Mouse (Mus musculus) forebrain, embryonic 16.5 days (tissue): ENCODE data around the gene Kif24. TPM values are rescaled to one million over a fixed set of nuclear protein-coding genes. Genes with fewer than 3 reads are reported as not detected.
"Not testable (repeated sequence)": the region's sequence is repeated elsewhere in the genome, so short reads cannot be mapped to it uniquely, and the experiment has no call there.

ENCODE experiments used
- ATAC-seq: fragments of 200-750 bp; cut with Nextera tagmentation; 2 replicates; pipeline ENCODE4 v1.8.0; 2017; ENCODE audit warnings: mild to moderate bottlenecking, moderate library complexity
- H3K27ac ChIP-seq: fragments of 300-500 bp; sonication (generic); 2 replicates; pipeline ENCODE4 v1.5.1; 2014; ENCODE audit warnings: low read length, control low read depth
- H3K27me3 ChIP-seq: fragments of 300-500 bp; sonication (generic); replicated peaks from 2 replicates; pipeline ENCODE4 v1.6.1; 2014; ENCODE audit warnings: low read length; ENCODE audit not compliant: control insufficient read depth, insufficient read depth
- H3K36me3 ChIP-seq: fragments of 300-500 bp; sonication (generic); 2 replicates; pipeline ENCODE4 v1.6.1; 2014; ENCODE audit not compliant: control insufficient read depth, insufficient read depth
- H3K4me1 ChIP-seq: fragments of 300-500 bp; sonication (generic); replicated peaks from 2 replicates; pipeline ENCODE4 v1.6.1; 2014; ENCODE audit warnings: low read length; ENCODE audit not compliant: control insufficient read depth, insufficient read depth
- H3K4me2 ChIP-seq: fragments of 300-500 bp; sonication (generic); 2 replicates; pipeline ENCODE4 v1.6.1; 2014; ENCODE audit warnings: mild to moderate bottlenecking, low read length, control low read depth
- H3K4me3 ChIP-seq: fragments of 300-500 bp; sonication (generic); replicated peaks from 2 replicates; pipeline ENCODE4 v1.5.1; 2014; ENCODE audit warnings: mild to moderate bottlenecking, low read length, control low read depth
- H3K9ac ChIP-seq: fragments of 300-500 bp; sonication (generic); replicated peaks from 2 replicates; pipeline ENCODE4 v1.6.1; 2014; ENCODE audit warnings: low read depth, low read length, control low read depth
- H3K9me3 ChIP-seq: fragments of 300-500 bp; sonication (generic); 2 replicates; pipeline ENCODE4 v1.6.1; 2016; ENCODE audit warnings: low read length; ENCODE audit not compliant: control insufficient read depth
- WGBS: fragments of 180-500 bp; shearing (Covaris S2); extraction: QIAGEN DNeasy Blood & Tissue Kit; methylation state at CpG from one replicate; pipeline ENCODE4 v1.1.7; 2014; 5-methylcytosine and 5-hydroxymethylcytosine counted together
- polyA plus RNA-seq: library from polyadenylated mRNA; unstranded; fragments of >200 nt; fragmentation: Nextera tagmentation; extraction: Ambion mirVana; gene quantifications from 2 replicates; pipeline ENCODE4 v1.2.1, GENCODE M21; 2015

Kif24 gene
- polyA plus RNA-seq, 1 experiment from 2014 or later: 4.9 TPM

GRCm38 (mm10) chr4:41471384-41471689 lies 6.7 kb upstream of the Kif24 start:
- Histone ChIP-seq H3K4me2 (peak overlapping the region; percentile 23; the same call in 1 of the 2 replicates), H3K27ac (peak overlapping the region; percentile 64), H3K9ac (no peak overlapping the region), H3K36me3 (no peaks in the 10 kb centered on the region), H3K9me3 (no peaks in the 10 kb centered on the region), H3K4me3 (no peak overlapping the region), H3K4me1 (peaks cover 32% of the 10 kb centered on the region), H3K27me3 (no peaks in the 10 kb centered on the region)
- 81% methylated on average over 1 of the region's 1 CpGs for WGBS
- ATAC-seq: no peak

DNA sequence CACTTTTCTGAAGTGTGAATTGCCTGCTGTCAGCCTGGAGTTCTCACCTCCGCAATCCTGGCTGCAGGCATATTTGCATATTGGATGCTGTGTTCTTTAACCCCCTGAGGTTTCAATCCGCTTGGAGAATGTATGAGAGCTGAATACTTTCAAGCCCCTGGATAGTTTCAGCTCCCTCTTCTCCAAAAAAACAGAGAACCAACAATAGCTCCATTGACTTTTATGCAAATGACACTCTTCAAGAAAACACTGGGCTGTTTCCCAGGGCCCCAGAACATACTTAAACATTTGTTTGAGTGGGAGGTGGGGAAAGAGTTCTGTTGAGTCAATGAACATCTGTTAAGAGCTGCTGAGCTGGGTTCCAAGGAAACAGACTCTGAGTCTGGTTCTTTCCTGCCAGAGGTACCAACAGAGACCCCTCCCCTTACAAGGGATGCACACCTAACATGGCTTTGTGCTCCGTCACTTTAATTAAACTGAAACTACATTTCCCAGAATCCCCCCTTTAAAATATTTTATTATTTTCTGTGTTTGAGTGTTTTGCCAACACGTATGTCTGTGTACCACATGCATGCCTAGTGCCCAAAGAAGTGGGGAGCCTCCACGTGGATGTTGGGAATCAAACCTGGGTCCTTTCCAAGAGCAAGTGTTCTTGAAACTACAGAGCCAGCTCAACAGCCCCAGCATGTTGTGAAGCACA lies 6.1 kb upstream of the Kif24 start:
- 4% methylated on average over 5 of the region's 5 CpGs for WGBS
- H3K4me1 ChIP-seq: peaks cover 32% of the 10 kb centered on the region
- peak; percentile 89 for ATAC-seq
- H3K4me2 ChIP-seq: peak overlapping the region; percentile 23
- no peak overlapping the region for H3K9ac ChIP-seq
- H3K4me3 ChIP-seq: no peak overlapping the region
- H3K9me3 ChIP-seq: no peaks in the 10 kb centered on the region
- no peaks in the 10 kb centered on the region for H3K36me3 ChIP-seq
- peak overlapping the region; percentile 64 for H3K27ac ChIP-seq
- no peaks in the 10 kb centered on the region for H3K27me3 ChIP-seq

DNA sequence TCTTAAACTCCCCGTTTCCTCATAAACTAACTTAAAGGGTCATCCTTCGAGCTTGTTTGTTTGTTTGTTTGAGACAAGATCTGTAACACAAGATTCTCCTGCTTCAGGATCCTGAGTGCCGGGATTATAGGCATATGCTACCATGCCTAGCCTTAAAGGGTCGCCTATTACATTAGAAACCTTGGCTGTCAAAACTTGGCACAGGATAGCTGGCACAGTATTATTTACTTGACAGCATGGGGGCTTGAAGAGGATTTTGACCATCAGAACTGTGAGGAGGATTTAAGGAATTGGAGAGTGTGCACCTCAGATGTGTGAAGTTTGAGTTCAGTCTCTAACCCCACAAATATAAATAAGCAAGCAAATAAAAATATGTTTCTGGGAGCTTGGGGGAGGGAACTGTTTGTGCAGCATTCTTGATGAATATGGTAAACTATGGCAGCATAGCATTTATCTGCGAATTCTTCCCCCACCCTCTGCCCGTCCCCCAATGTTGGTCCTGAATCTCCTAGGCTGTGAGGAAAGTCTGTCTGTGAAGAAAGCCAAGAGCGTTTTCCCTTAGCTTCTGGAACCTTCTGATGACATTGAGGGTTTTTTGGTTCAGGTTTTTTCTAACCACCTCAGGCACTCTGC lies 5.5 kb upstream of the Kif24 start:
- Histone ChIP-seq H3K4me3 (no peak overlapping the region), H3K9ac (no peak overlapping the region), H3K4me1 (peaks cover 34% of the 10 kb centered on the region), H3K4me2 (no peak overlapping the region), H3K27me3 (no peaks in the 10 kb centered on the region), H3K27ac (peak overlapping the region; percentile 64), H3K9me3 (no peaks in the 10 kb centered on the region), H3K36me3 (no peaks in the 10 kb centered on the region)
- WGBS: 25% methylated on average over 7 of the region's 7 CpGs
- peak; percentile 30 for ATAC-seq

GRCm38 (mm10) chr4:41469199-41469598 lies 4.5 kb upstream of the Kif24 start:
- 71% methylated on average over 10 of the region's 10 CpGs for WGBS
- H3K9ac ChIP-seq: no peak overlapping the region
- peaks cover 34% of the 10 kb centered on the region for H3K4me1 ChIP-seq
- no peak overlapping the region for H3K4me3 ChIP-seq
- H3K27me3 ChIP-seq: no peaks in the 10 kb centered on the region
- no peak overlapping the region for H3K4me2 ChIP-seq
- no peaks in the 10 kb centered on the region for H3K36me3 ChIP-seq
- H3K27ac ChIP-seq: no peak overlapping the region
- no peak for ATAC-seq
- H3K9me3 ChIP-seq: no peaks in the 10 kb centered on the region

DNA sequence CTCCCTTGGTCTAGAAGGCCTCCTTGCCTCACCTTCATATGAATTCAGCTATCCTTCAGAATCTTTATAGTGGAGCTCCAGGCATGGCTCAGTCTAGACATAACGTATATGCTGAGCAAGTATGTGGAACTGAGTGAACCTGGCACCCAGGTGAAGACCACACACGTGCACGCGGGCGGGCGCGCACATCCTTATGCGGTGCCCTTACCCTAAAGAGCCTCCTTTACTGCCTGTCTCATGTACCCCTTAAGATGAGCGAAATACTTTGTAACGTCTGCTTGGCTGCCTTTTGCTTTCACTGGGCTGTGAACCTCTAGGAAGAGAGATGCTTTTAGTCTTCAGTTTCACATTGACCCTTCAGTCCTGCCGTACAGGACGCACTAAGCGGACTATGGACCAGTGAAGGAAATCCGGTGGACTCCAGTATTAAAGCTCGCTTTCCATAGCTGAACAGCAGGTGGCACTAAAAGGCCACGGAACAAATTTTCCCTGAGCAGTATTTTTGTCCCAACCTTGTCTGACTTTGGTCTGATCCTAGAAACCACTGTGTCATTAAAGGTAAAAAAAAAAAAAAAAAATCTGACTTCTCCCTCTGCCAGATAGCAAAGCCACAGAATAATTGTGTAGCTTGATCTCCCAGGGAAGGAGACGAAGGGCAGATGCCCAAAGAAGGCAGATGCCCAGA lies 3.9 kb upstream of the Kif24 start:
- Histone ChIP-seq H3K9ac (no peak overlapping the region), H3K36me3 (no peaks in the 10 kb centered on the region), H3K4me1 (peaks cover 39% of the 10 kb centered on the region), H3K4me2 (no peak overlapping the region), H3K27ac (no peak overlapping the region), H3K27me3 (no peaks in the 10 kb centered on the region), H3K9me3 (no peaks in the 10 kb centered on the region), H3K4me3 (no peak overlapping the region)
- WGBS: 48% methylated on average over 17 of the region's 17 CpGs
- ATAC-seq: no peak

GRCm38 (mm10) chr4:41465287-41465665 lies 589 bp upstream of the Kif24 start:
- peak; percentile 3; the same call in 1 of the 2 replicates for ATAC-seq
- peak overlapping the region; percentile 50; the same call in 1 of the 2 replicates for H3K27ac ChIP-seq

DNA sequence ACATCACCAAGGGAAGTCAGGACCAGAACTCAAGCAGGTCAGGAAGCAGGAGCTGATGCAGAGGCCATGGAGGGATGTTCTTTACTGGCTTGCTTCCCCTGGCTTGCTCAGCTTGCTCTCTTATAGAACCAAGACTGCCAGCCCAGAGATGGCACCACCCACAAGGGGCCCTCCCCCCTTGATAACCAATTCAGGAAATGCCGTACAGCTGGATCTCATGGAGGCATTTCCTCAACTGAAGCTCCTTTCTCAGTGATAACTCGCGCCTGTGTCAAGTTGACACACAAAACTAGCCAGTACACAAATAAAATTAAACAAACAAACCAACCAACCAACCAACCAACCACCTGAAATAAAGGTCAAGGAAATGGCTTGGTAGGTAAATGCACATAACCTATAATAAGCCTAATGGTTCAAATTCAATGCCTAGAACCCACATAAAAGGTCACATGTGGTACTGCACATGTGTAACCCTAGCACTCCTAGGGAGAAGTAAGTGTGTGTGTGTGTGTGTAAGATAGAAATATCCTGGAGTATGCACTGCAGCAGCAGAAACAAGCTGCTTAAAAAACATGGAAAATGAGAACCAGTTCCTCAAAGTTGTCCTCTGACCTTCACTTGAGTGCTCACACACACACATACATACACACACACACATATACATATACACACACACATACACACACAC lies 1.5 kb downstream of the Kif24 start:
- not testable (repeated sequence) for H3K27me3 ChIP-seq, H3K27ac ChIP-seq, ATAC-seq, H3K36me3 ChIP-seq, H3K4me2 ChIP-seq, H3K9ac ChIP-seq, H3K4me1 ChIP-seq, H3K9me3 ChIP-seq, H3K4me3 ChIP-seq
- 84% methylated on average over 3 of the region's 3 CpGs for WGBS

More at GRCm38 (mm10) chr4:41465287-41465665, 589 bp upstream of the Kif24 start:
- Histone ChIP-seq H3K4me1 (peaks cover 19% of the 10 kb centered on the region), H3K4me2 (peak overlapping the region; percentile 66), H3K27me3 (no peaks in the 10 kb centered on the region), H3K4me3 (peak overlapping the region; percentile 85), H3K9me3 (no peaks in the 10 kb centered on the region), H3K9ac (peak overlapping the region; percentile 76), H3K36me3 (no peaks in the 10 kb centered on the region)
- WGBS: 2% methylated on average over 17 of the region's 17 CpGs

- Histone ChIP-seq H3K9ac (no peak overlapping the region), H3K4me3 (no peak overlapping the region), H3K9me3 (no peaks in the 10 kb centered on the region), H3K4me1 (peaks cover 8% of the 10 kb centered on the region), H3K27me3 (no peaks in the 10 kb centered on the region), H3K4me2 (no peak overlapping the region), H3K27ac (no peak overlapping the region), H3K36me3 (no peaks in the 10 kb centered on the region)
- ATAC-seq: no peak
- WGBS: 97% methylated on average over 1 of the region's 1 CpGs
Observed at GRCm38 (mm10) chr4:41460690-41461089, 4.0 kb downstream of the Kif24 start.

- H3K9ac ChIP-seq: no peak overlapping the region
- no peaks in the 10 kb centered on the region for H3K36me3 ChIP-seq
- H3K9me3 ChIP-seq: no peaks in the 10 kb centered on the region
- no peaks in the 10 kb centered on the region for H3K4me1 ChIP-seq
- H3K4me2 ChIP-seq: no peak overlapping the region
- no peak overlapping the region for H3K4me3 ChIP-seq
- WGBS: 100% methylated on average over 3 of the region's 3 CpGs
- H3K27ac ChIP-seq: no peak overlapping the region
- no peak for ATAC-seq
- H3K27me3 ChIP-seq: no peaks in the 10 kb centered on the region
Observed at GRCm38 (mm10) chr4:41447595-41447994, 17.1 kb downstream of the Kif24 start.
